Mouse (Mus musculus): ENCODE data around the gene Fads3. TPM values are rescaled to one million over a fixed set of nuclear protein-coding genes. Genes with fewer than 3 reads are reported as not detected.

Fads3 gene
- polyA plus RNA-seq, 1 experiment from 2014 or later, result 17.2 TPM

- WGBS, result 78% methylated on average over 10 of the region's 10 CpGs
- no peak overlapping the region for H3K9ac ChIP-seq
- no peaks in the 10 kb centered on the region for H3K9me3 ChIP-seq
- no peak overlapping the region for H3K27ac ChIP-seq
- no peak overlapping the region for H3K4me3 ChIP-seq (replicated peaks)
- no peaks in the 10 kb centered on the region for H3K27me3 ChIP-seq (replicated peaks)
- no peak for ATAC-seq (ENCODE audit: insufficient read depth, low FRiP score, low read depth)
- peaks cover 23% of the 10 kb centered on the region; the same call in 1 of the 2 replicates for H3K4me1 ChIP-seq
- H3K4me2 ChIP-seq, result no peak overlapping the region
- H3K36me3 ChIP-seq, result peaks cover 45% of the 10 kb centered on the region
Observed at GRCm38 (mm10) chr19:10064173-10065012, 23.0 kb downstream of the Fads3 start.

DNA sequence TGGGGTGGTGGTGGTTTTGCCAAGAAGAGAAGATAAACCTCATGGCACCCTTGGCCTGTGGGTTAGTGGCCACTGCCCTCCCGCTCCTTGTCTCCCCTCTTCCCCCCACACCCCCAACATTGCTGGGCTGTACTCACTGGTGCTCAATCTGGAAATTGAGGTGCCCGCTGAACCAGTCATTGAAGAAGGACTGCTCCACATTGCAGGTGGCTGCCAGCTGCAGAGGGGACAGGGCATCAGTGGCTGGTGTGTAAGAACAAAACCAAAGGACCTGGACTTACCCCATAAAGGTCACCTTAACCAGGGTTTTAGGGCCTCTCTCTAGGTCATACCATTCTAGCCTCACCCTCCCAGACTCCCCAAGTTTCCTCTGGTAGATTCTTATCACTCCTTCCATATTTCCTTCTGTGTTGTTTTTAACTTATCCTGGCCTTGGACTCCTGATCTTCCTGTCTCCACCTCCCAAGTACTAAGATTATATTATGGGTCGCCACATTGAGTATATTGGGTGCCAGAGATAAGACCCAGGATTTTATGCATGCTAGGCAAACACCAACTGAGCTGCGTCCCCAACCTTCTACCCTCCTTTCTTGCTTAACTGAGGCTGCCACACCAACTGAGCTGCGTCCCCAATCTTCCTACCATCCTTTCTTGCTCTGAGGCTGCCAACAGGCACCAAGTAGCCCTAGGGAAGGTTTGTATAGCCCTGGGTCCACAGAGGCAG lies 24.3 kb downstream of the Fads3 start:
- peaks cover 57% of the 10 kb centered on the region for H3K36me3 ChIP-seq
- no peak overlapping the region for H3K9ac ChIP-seq
- no peaks in the 10 kb centered on the region for H3K9me3 ChIP-seq
- ATAC-seq (ENCODE audit: insufficient read depth, low FRiP score, low read depth), result no peak
- H3K4me2 ChIP-seq, result no peak overlapping the region
- 0 out of 2 replicates have a peak, but pooled peaks cover 12% of the 10 kb centered on the region for H3K4me1 ChIP-seq
- H3K4me3 ChIP-seq (replicated peaks), result no peak overlapping the region
- H3K27ac ChIP-seq, result no peak overlapping the region
- H3K27me3 ChIP-seq (replicated peaks), result no peaks in the 10 kb centered on the region
- 84% methylated on average over 5 of the region's 5 CpGs for WGBS

DNA sequence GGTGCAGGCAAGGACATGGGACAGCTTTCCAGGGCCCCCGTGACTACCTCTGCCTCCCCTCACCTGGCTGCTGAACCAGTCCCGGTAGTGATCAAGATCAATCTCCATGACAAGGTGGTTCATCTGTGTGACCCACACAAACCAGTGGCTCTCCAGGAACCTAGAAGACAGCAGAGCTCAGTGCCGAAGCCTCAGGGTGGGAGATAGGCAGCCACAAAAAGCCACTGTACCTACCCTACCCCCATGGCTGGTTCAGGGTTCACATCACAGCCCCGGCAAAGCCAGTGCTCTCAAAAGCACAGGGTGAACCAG lies 24.8 kb downstream of the Fads3 start:
- Histone ChIP-seq H3K9me3 (no peaks in the 10 kb centered on the region), H3K36me3 (peaks cover 62% of the 10 kb centered on the region), H3K4me1 (0 out of 2 replicates have a peak, but pooled peaks cover 9% of the 10 kb centered on the region), H3K9ac (no peak overlapping the region), H3K27ac (no peak overlapping the region), H3K4me2 (no peak overlapping the region), H3K27me3 (replicated peaks) (no peaks in the 10 kb centered on the region), H3K4me3 (replicated peaks) (no peak overlapping the region)
- WGBS, result 86% methylated on average over 4 of the region's 4 CpGs
- no peak for ATAC-seq (ENCODE audit: insufficient read depth, low FRiP score, low read depth)

- Histone ChIP-seq H3K9ac (no peak overlapping the region), H3K36me3 (peaks cover 59% of the 10 kb centered on the region)
Observed at GRCm38 (mm10) chr19:10066502-10066901, 25.1 kb downstream of the Fads3 start.

DNA sequence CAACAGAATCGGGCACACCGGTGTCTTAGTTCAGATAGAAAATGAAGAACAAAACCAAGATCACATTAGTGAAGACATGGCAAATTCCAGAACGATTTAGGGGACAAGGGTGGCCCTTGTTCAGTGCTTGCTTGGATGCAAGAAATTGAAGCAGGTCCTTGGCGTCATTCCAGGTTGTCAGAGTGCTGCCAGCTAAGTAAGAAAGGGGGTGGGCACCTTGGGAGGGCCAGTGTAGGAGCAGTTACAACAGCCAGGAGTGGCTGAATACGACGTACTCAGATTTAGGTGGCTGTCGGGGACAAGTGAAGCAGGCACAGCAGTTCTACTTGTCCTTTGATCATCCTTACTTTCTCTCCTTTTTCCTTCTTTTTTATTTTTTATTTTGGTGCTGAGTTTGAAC lies 26.3 kb downstream of the Fads3 start:
- no peak for ATAC-seq (ENCODE audit: insufficient read depth, low FRiP score, low read depth)
- Histone ChIP-seq H3K4me3 (replicated peaks) (no peak overlapping the region), H3K4me2 (no peak overlapping the region), H3K27ac (no peak overlapping the region), H3K4me1 (no peaks in the 10 kb centered on the region), H3K9me3 (no peaks in the 10 kb centered on the region), H3K9ac (no peak overlapping the region), H3K36me3 (peaks cover 55% of the 10 kb centered on the region), H3K27me3 (replicated peaks) (no peaks in the 10 kb centered on the region)
- 84% methylated on average over 7 of the region's 7 CpGs for WGBS

More at GRCm38 (mm10) chr19:10066502-10066901, 25.1 kb downstream of the Fads3 start:
- ATAC-seq (ENCODE audit: insufficient read depth, low FRiP score, low read depth), result no peak
- Histone ChIP-seq H3K27me3 (replicated peaks) (no peaks in the 10 kb centered on the region), H3K4me3 (replicated peaks) (no peak overlapping the region), H3K4me1 (0 out of 2 replicates have a peak, but pooled peaks cover 6% of the 10 kb centered on the region), H3K27ac (no peak overlapping the region), H3K4me2 (no peak overlapping the region), H3K9me3 (no peaks in the 10 kb centered on the region)
- WGBS, result 84% methylated on average over 3 of the region's 3 CpGs

- no peak for ATAC-seq (ENCODE audit: insufficient read depth, low FRiP score, low read depth)
- 94% methylated on average over 8 of the region's 8 CpGs for WGBS
- Histone ChIP-seq H3K4me1 (no peaks in the 10 kb centered on the region), H3K4me3 (replicated peaks) (no peak overlapping the region), H3K9me3 (no peaks in the 10 kb centered on the region), H3K36me3 (peaks cover 69% of the 10 kb centered on the region), H3K4me2 (no peak overlapping the region), H3K27ac (no peak overlapping the region), H3K9ac (no peak overlapping the region), H3K27me3 (replicated peaks) (no peaks in the 10 kb centered on the region)
Observed at GRCm38 (mm10) chr19:10070186-10070980, 29.0 kb downstream of the Fads3 start.

- H3K9ac ChIP-seq, result no peak overlapping the region
- H3K27me3 ChIP-seq (replicated peaks), result no peaks in the 10 kb centered on the region
- no peak overlapping the region for H3K4me3 ChIP-seq (replicated peaks)
- H3K36me3 ChIP-seq, result peaks cover 72% of the 10 kb centered on the region
- H3K27ac ChIP-seq, result no peak overlapping the region
- whole genome bisulfite sequencing, result 89% methylated on average over 5 of the region's 5 CpGs
- H3K4me2 ChIP-seq, result no peak overlapping the region
- H3K4me1 ChIP-seq, result no peaks in the 10 kb centered on the region
- no peaks in the 10 kb centered on the region for H3K9me3 ChIP-seq
- ATAC-seq (ENCODE audit: insufficient read depth, low FRiP score, low read depth), result no peak
Observed at GRCm38 (mm10) chr19:10071166-10071565, 29.8 kb downstream of the Fads3 start.

DNA sequence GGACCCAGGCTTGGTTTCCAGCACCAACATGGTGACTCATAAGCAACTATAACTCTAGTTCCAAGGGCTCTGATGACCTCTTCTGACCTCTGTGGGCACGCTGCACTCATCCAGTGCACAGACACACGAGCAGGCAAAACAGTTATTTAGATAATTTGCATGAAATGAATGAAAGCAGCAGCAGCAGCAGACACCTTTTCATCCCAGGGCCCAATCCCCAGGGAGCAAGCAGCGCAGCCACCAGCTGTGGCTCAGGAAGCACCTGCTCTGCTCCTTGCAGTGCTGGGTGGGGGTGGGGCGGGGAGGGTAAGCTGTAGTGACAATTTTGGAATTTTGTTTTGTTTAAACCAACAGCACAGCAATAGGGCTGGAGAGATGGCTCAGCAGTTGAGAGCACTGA lies 30.5 kb downstream of the Fads3 start:
- WGBS, result 87% methylated on average over 4 of the region's 4 CpGs
- H3K36me3 ChIP-seq, result peaks cover 80% of the 10 kb centered on the region

GRCm38 (mm10) chr19:10073145-10073544 lies 31.8 kb downstream of the Fads3 start:
- H3K9me3 ChIP-seq, result no peaks in the 10 kb centered on the region
- 88% methylated on average over 5 of the region's 5 CpGs for WGBS

More for the DNA sequence above, 30.5 kb downstream of the Fads3 start:
- Histone ChIP-seq H3K4me3 (replicated peaks) (no peak overlapping the region), H3K4me1 (no peaks in the 10 kb centered on the region), H3K4me2 (no peak overlapping the region), H3K27me3 (replicated peaks) (no peaks in the 10 kb centered on the region), H3K9me3 (no peaks in the 10 kb centered on the region), H3K27ac (no peak overlapping the region), H3K9ac (no peak overlapping the region)
- no peak for ATAC-seq (ENCODE audit: insufficient read depth, low FRiP score, low read depth)

DNA sequence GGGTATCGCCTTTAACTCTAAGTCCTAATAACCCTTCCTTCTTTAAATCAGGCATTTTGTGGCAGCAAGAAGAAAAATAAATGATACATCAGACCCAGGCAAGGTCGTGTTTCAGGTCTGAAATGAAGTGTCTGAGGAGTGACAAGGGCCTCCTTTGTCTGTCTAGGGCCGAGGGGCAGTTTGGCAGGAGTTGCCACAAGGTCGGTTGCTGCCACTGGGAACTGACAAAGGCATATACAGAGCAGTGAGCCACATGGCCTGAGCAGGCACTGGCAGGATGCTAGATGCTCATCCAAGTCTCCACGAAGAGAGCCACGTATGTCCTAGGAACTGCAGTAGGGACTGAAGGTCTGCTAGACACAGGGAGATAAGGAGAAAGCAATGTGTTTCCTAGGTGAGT lies 37.0 kb downstream of the Fads3 start:
- no peak overlapping the region for H3K4me3 ChIP-seq (replicated peaks)
- no peak overlapping the region for H3K4me2 ChIP-seq
- peaks cover 77% of the 10 kb centered on the region for H3K36me3 ChIP-seq
- no peak for ATAC-seq (ENCODE audit: insufficient read depth, low FRiP score, low read depth)
- no peak overlapping the region for H3K9ac ChIP-seq
- no peaks in the 10 kb centered on the region for H3K27me3 ChIP-seq (replicated peaks)
- H3K27ac ChIP-seq, result no peak overlapping the region
- 82% methylated on average over 6 of the region's 6 CpGs for WGBS
- H3K9me3 ChIP-seq, result no peaks in the 10 kb centered on the region
- no peaks in the 10 kb centered on the region for H3K4me1 ChIP-seq

More at GRCm38 (mm10) chr19:10073145-10073544, 31.8 kb downstream of the Fads3 start:
- no peak overlapping the region for H3K9ac ChIP-seq
- ATAC-seq (ENCODE audit: insufficient read depth, low FRiP score, low read depth), result no peak
- peaks cover 88% of the 10 kb centered on the region for H3K36me3 ChIP-seq
- no peak overlapping the region for H3K27ac ChIP-seq
- H3K4me1 ChIP-seq, result no peaks in the 10 kb centered on the region
- H3K4me2 ChIP-seq, result no peak overlapping the region
- no peak overlapping the region for H3K4me3 ChIP-seq (replicated peaks)
- no peaks in the 10 kb centered on the region for H3K27me3 ChIP-seq (replicated peaks)

DNA sequence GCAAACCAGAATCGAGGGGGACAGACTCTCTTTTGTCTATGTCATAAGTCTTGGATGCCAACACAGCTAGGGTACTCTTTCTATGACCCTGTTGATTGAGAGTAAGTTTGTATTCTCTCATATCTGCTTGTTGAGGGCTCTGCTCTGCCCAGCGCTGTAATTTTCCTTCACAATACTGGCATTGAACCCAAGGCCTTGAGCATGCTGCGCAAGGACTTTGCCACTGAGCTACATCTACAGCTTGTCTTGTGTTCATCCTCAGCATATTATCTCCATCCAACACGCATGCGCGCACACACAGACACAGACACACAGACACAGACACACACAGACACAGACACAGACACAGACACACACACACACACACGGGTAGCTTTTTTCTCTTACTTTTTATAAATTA lies 39.0 kb downstream of the Fads3 start:
- Histone ChIP-seq H3K4me2 (no peak overlapping the region), H3K9me3 (no peaks in the 10 kb centered on the region), H3K9ac (no peak overlapping the region), H3K36me3 (peaks cover 65% of the 10 kb centered on the region), H3K27ac (no peak overlapping the region), H3K4me3 (replicated peaks) (no peak overlapping the region), H3K4me1 (no peaks in the 10 kb centered on the region), H3K27me3 (replicated peaks) (no peaks in the 10 kb centered on the region)
- ATAC-seq (ENCODE audit: insufficient read depth, low FRiP score, low read depth), result no peak
- 90% methylated on average over 7 of the region's 7 CpGs for WGBS

Data from stomach, embryonic 15.5 days (tissue).